Mouse (Mus musculus) liver, adult 2 months (tissue): ENCODE results near the gene Tbcb. TPM values are rescaled to one million over a fixed set of nuclear protein-coding genes. Genes with fewer than 3 reads are reported as not detected.
A peak's percentile ranks its signal among the peaks of the same experiment; 100 is the strongest.

Source experiments
- DNase-seq: peaks from one replicate; pipeline ENCODE4 v3.0.0-alpha.2; 2011; ENCODE audit warnings: low read depth, low spot score; ENCODE audit errors: extremely low read depth
- H3K27ac ChIP-seq: fragments of 200-500 bp; replicated peaks from 2 replicates; pipeline ENCODE4 v1.5.1; 2012; ENCODE audit warnings: low read depth, mild to moderate bottlenecking, control low read depth, inconsistent platforms, low read length; ENCODE audit not compliant: insufficient read depth
- H3K27me3 ChIP-seq: fragments of 200-500 bp; 2 replicates; pipeline ENCODE4 v1.6.1; 2012; ENCODE audit warnings: mild to moderate bottlenecking, moderate library complexity, low read length, inconsistent platforms; ENCODE audit not compliant: control insufficient read depth, insufficient read depth
- H3K36me3 ChIP-seq: fragments of 200-500 bp; 2 replicates; pipeline ENCODE4 v1.6.1; 2012; ENCODE audit warnings: low read length, inconsistent platforms; ENCODE audit not compliant: control insufficient read depth, insufficient read depth
- H3K4me1 ChIP-seq: fragments of 200-500 bp; 2 replicates; pipeline ENCODE4 v1.6.1; 2011; ENCODE audit warnings: low read length; ENCODE audit not compliant: control insufficient read depth, insufficient read depth
- H3K4me3 ChIP-seq: fragments of 200-500 bp; 2 replicates; pipeline ENCODE4 v1.5.1; 2011; ENCODE audit warnings: low read depth, mild to moderate bottlenecking, control low read depth, low read length, moderate library complexity; ENCODE audit not compliant: insufficient read depth
- H3K79me2 ChIP-seq: fragments of 200-500 bp; 2 replicates; pipeline ENCODE4 v1.6.1; 2012; ENCODE audit warnings: inconsistent platforms, mild to moderate bottlenecking, low read length, moderate library complexity; ENCODE audit not compliant: control insufficient read depth, insufficient read depth
- H3K9ac ChIP-seq: fragments of 200-500 bp; 2 replicates; pipeline ENCODE4 v1.6.1; 2012; ENCODE audit warnings: low read depth, mild to moderate bottlenecking, control low read depth, inconsistent platforms, low read length
- CTCF ChIP-seq: fragments of 200-500 bp; IDR thresholded peaks from 2 replicates; pipeline ENCODE4 v1.5.1; 2011; ENCODE audit warnings: low read depth, low read length, control low read depth
- POLR2A ChIP-seq: fragments of 200-500 bp; IDR thresholded peaks from 2 replicates; pipeline ENCODE4 v1.6.1; 2011; ENCODE audit warnings: low read length, control low read depth; ENCODE audit not compliant: insufficient read depth; ENCODE audit errors: extremely low read depth
- WGBS: fragments of 180-500 bp; shearing (Covaris S2); methylation state at CpG from one replicate; pipeline ENCODE4 v1.1.7; 2018; 5-methylcytosine and 5-hydroxymethylcytosine counted together
- polyA plus RNA-seq: library from polyadenylated mRNA; depleted of rRNA; stranded (reverse); fragments of >200 nt; gene quantifications from 2 replicates; pipeline ENCODE4 v1.2.3, GENCODE M21; 2012
- total RNA-seq: library from RNA; depleted of rRNA; stranded (reverse); fragments of >200 nt; gene quantifications from 2 replicates; pipeline ENCODE4 v1.2.3, GENCODE M21; 2014

The Tbcb gene
- total and polyA plus RNA-seq, 2 experiments: 22.1 to 32.3 TPM

- H3K27me3 ChIP-seq: no peaks in the 10 kb centered on the region
- H3K9ac ChIP-seq: no peak overlapping the region
- 77% methylated on average over 5 of the region's 5 CpGs for WGBS
- H3K36me3 ChIP-seq: no peaks in the 10 kb centered on the region
- DNase-seq: no peak
- TF ChIP-seq POLR2A: no peak
- TF ChIP-seq CTCF: no peak
- H3K79me2 ChIP-seq: no peaks in the 10 kb centered on the region
- H3K27ac ChIP-seq: no peak overlapping the region
- no peaks in the 10 kb centered on the region for H3K4me1 ChIP-seq
- H3K4me3 ChIP-seq: no peak overlapping the region
Observed at GRCm38 (mm10) chr7:30200200-30200599, 31.9 kb downstream of the Tbcb start.

GRCm38 (mm10) chr7:30199498-30200139, 32.5 kb downstream of the Tbcb start:
- Histone ChIP-seq H3K4me3 (no peak overlapping the region), H3K9ac (no peak overlapping the region), H3K79me2 (no peaks in the 10 kb centered on the region), H3K36me3 (no peaks in the 10 kb centered on the region), H3K27ac (no peak overlapping the region), H3K27me3 (no peaks in the 10 kb centered on the region), H3K4me1 (no peaks in the 10 kb centered on the region)
- DNase-seq: no peak
- 81% methylated on average over 18 of the region's 18 CpGs for WGBS
- TF ChIP-seq CTCF: no peak
- no peak for TF ChIP-seq POLR2A

- Histone ChIP-seq H3K79me2 (no peaks in the 10 kb centered on the region), H3K27me3 (no peaks in the 10 kb centered on the region), H3K9ac (no peak within 1 kb of the TSS), H3K4me3 (no peak within 1 kb of the TSS), H3K36me3 (no peaks in the 10 kb centered on the region), H3K4me1 (0 out of 2 replicates have a peak, but pooled peaks cover 1% of the 10 kb centered on the region), H3K27ac (no peak within 1 kb of the TSS)
- peak; percentile 68 for DNase-seq
- TF ChIP-seq POLR2A: no peak
- TF ChIP-seq CTCF: peak; percentile 86
- 13% methylated on average over 8 of the region's 8 CpGs for WGBS
Observed at GRCm38 (mm10) chr7:30198481-30198971, 33.5 kb downstream of the Tbcb start, which contains the start of gene Capns1. Gene Capns1, minus strand, starts transcription at chr7:30198811.

DNA sequence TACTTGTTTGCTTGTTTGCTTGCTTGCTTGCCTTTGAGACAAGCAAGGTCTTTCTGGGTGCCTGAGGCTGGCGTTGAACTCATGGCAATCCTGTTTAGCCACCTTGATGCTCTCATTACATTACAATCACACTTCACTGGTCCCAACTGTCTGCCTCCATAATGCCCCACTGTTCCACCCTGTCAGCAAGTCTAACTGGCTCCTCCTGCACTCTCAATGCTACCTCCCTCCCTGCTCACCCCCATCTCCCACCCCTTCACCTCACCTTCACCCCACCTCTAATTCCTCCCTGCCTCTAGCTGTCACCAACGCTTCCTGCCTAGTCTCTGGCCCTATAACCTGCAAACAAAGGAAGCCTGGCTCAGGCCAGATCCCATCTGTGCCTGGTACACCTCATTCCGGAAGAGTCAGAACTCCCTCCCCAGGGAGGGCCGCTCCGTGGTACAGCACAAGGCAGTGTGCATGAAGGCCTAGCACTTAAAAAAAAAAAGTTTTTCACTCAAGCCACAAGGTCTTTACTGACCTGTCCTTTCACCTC, 34.4 kb downstream of the Tbcb start:
- no peaks in the 10 kb centered on the region for H3K36me3 ChIP-seq
- peaks cover 3% of the 10 kb centered on the region; the same call in 1 of the 2 replicates for H3K4me1 ChIP-seq
- no peak overlapping the region for H3K4me3 ChIP-seq
- no peak overlapping the region for H3K27ac ChIP-seq
- no peak for DNase-seq
- WGBS: 68% methylated on average over 5 of the region's 5 CpGs
- H3K79me2 ChIP-seq: no peaks in the 10 kb centered on the region
- H3K27me3 ChIP-seq: no peaks in the 10 kb centered on the region
- no peak overlapping the region for H3K9ac ChIP-seq
- TF ChIP-seq CTCF: no peak
- no peak for TF ChIP-seq POLR2A

DNA sequence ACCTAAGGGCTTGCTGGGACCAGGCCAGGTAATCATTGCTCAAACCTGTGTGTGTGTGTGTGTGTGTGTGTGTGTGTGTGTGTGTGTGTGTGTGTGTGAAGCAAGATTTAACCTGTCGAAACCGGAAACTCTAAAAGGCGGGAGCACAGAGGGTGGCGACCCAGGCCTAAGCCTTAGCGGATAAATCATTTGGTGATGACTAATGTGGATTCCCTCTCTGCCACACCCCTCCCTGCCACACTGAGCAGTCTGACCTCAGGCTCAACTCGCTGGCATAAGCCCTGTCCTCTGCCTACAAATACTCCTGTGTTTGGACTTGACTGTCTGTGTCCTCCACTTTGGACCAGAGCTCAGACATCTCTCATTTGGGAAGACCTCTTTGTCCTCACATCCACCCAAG, 35.9 kb downstream of the Tbcb start:
- peak; percentile 19 for DNase-seq
- Histone ChIP-seq H3K79me2 (no peaks in the 10 kb centered on the region; the same call in 1 of the 2 replicates), H3K36me3 (peaks cover 9% of the 10 kb centered on the region), H3K27me3 (no peaks in the 10 kb centered on the region), H3K4me1 (peaks cover 3% of the 10 kb centered on the region; the same call in 1 of the 2 replicates), H3K4me3 (no peak overlapping the region), H3K27ac (no peak overlapping the region), H3K9ac (no peak overlapping the region)
- TF ChIP-seq CTCF (no peak), POLR2A (no peak)
- 31% methylated on average over 6 of the region's 6 CpGs for WGBS

GRCm38 (mm10) chr7:30195461-30195860, 36.6 kb downstream of the Tbcb start:
- Histone ChIP-seq H3K4me1 (peaks cover 3% of the 10 kb centered on the region; the same call in 1 of the 2 replicates), H3K36me3 (peaks cover 10% of the 10 kb centered on the region), H3K27me3 (no peaks in the 10 kb centered on the region), H3K27ac (no peak overlapping the region), H3K9ac (no peak overlapping the region), H3K79me2 (no peaks in the 10 kb centered on the region; the same call in 1 of the 2 replicates), H3K4me3 (no peak overlapping the region)
- 75% methylated on average over 6 of the region's 6 CpGs for WGBS
- DNase-seq: no peak
- TF ChIP-seq CTCF: no peak
- no peak for TF ChIP-seq POLR2A
